Mouse (Mus musculus) limb, embryonic 10.5 days (tissue): ENCODE data around the gene Pla2g12b. TPM values are rescaled to one million over a fixed set of nuclear protein-coding genes. Genes with fewer than 3 reads are reported as not detected.

Experiments used
- DNase-seq: peaks from one replicate; pipeline ENCODE4 v3.0.0-alpha.2; 2017; ENCODE audit warnings: low spot score
- H3K27ac ChIP-seq: fragments of 300-500 bp; sonication (generic); 2 replicates; pipeline ENCODE4 v1.5.1; 2016; ENCODE audit warnings: mild to moderate bottlenecking
- H3K27me3 ChIP-seq: fragments of 300-500 bp; sonication (generic); 2 replicates; pipeline ENCODE4 v1.6.1; 2016; ENCODE audit warnings: low read depth, mild to moderate bottlenecking; ENCODE audit not compliant: poor library complexity, severe bottlenecking
- H3K36me3 ChIP-seq: fragments of 300-500 bp; sonication (generic); 2 replicates; pipeline ENCODE4 v1.6.1; 2016; ENCODE audit warnings: mild to moderate bottlenecking, moderate library complexity
- H3K4me1 ChIP-seq: fragments of 300-500 bp; sonication (generic); 2 replicates; pipeline ENCODE4 v1.6.1; 2016
- H3K4me3 ChIP-seq: fragments of 300-500 bp; sonication (generic); 2 replicates; pipeline ENCODE4 v1.5.1; 2016; ENCODE audit warnings: mild to moderate bottlenecking, moderate library complexity
- H3K9me3 ChIP-seq: fragments of 300-500 bp; sonication (generic); replicated peaks from 2 replicates; pipeline ENCODE4 v1.6.1; 2016; ENCODE audit warnings: mild to moderate bottlenecking
- WGBS: fragments of 180-500 bp; shearing (Covaris S2); methylation state at CpG from one replicate; pipeline ENCODE4 v1.1.7; 2016; 5-methylcytosine and 5-hydroxymethylcytosine counted together
- polyA plus RNA-seq: library from polyadenylated mRNA; unstranded; fragments of >200 nt; fragmentation: Nextera tagmentation; extraction: Ambion mirVana; gene quantifications from 2 replicates; pipeline ENCODE4 v1.2.1, GENCODE M21; 2016

Pla2g12b gene
- polyA plus RNA-seq, result not detected in 2 replicates

DNA sequence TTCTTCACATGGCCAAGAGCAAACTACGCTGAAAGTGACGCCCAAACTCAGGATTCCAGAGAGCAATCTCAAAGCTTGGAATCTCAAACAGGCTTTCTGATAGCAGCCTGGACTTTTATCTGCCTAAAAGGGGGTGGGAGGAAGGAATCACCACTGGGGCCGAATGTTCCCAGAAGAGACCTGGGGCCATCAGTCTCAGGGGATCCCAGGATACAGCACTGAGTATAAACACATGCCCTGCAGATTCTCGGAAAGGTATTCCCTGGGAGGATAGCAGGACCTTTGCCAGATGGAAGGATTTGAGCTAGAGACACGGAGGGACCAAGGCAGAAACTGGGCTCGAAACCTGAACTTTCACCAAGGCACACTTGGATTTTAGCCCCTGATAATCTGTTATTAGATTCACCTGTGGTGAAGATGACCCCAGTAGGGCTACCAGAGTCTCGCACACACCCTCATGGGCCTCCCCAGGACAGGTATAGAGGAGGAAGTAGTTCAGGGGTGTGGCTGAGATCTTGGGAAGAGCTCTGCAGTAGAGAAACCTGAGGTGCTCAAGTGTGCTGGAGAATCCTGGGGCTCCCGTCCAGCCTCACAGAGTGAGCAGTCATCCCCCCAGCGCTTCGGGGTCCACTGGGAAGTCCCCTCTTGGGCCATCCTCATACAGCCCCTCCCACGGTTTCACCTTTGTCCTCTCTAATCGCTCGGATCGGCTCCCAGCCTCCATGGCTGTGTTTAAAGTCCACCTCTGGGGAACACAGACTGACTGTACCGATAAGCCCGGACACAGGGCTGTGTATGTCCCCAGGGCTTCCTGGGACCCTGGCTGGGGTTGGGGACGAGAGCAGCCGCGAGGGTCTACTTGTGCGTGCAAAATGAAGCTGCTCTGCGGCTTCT lies at the start of gene Pla2g12b:
Gene Pla2g12b (plus strand): TSS at position 762 of the 894 bp plus-strand sequence.
- Histone ChIP-seq H3K36me3 (no peaks in the 10 kb centered on the region), H3K4me3 (no peak within 1 kb of the TSS), H3K9me3 (no peaks in the 10 kb centered on the region), H3K4me1 (peaks cover 19% of the 10 kb centered on the region), H3K27ac (no peak within 1 kb of the TSS), H3K27me3 (no peaks in the 10 kb centered on the region)
- DNase-seq, result no peak
- WGBS, result 80% methylated on average over 21 of the region's 21 CpGs

DNA sequence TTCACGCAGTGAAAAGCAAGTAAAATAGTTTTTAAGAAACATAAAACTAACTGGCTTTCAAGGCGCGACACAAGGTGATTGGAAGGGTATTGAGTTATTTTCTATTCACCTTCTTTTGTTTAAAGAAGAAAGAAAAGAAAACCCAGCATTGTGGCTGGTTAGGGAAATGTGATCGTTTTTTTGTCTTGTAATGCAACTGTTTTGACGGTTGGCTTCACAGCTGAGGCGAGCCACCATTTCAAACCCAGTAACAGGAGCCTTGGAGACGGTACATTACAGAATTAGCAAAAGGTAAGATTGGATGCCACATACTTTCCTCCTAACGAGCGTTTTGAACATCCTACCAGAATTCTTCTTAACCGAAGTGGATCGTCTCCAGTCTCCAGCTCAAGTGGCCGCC lies 49.3 kb upstream of the Pla2g12b start:
- no peaks in the 10 kb centered on the region for H3K4me1 ChIP-seq
- DNase-seq, result no peak
- no peaks in the 10 kb centered on the region for H3K27me3 ChIP-seq
- no peaks in the 10 kb centered on the region for H3K9me3 ChIP-seq
- 95% methylated on average over 12 of the region's 12 CpGs for WGBS
- H3K36me3 ChIP-seq, result peaks cover 89% of the 10 kb centered on the region
- H3K4me3 ChIP-seq, result no peak overlapping the region
- H3K27ac ChIP-seq, result no peak overlapping the region

DNA sequence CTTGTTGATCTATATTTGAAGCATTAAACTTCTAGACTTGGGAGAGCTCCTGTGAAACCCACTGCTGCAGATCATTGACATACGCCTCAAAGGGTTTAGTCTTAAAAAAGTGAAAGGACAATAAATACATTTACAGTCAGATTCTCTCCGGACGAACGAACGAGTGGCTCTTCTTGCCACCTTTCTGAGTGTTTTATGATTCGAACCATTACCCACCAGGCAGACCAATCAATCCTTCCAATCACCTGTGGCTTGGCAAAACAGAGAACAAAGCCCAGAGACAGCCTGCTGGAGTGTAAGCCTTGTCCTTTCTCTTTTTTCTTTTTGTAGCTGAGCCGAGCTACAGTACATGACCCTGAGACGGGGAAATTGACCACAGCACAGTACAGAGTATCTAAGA lies 48.4 kb upstream of the Pla2g12b start:
- Histone ChIP-seq H3K27me3 (no peaks in the 10 kb centered on the region), H3K4me1 (no peaks in the 10 kb centered on the region), H3K9me3 (no peaks in the 10 kb centered on the region), H3K27ac (no peak overlapping the region), H3K36me3 (peaks cover 91% of the 10 kb centered on the region), H3K4me3 (no peak overlapping the region)
- no peak for DNase-seq
- 69% methylated on average over 8 of the region's 8 CpGs for WGBS

DNA sequence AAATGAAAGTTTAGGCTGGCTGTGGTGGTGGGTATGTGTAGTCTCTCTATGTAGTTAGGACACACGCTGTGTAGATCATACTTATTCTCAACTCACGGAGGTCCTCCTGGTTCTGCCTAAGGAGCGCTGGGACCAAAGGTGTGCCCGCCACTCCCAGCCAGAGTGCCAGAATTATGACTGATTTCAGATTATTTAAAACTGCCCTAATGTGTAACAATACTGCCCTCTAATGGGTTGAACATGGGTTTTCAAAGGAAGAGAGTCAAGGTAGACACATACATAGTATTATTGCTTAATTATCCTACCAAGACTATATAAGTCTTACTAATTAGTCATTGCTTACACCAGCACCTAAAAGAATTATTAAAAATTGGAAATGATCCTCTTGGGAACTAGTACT lies 44.7 kb upstream of the Pla2g12b start:
- H3K4me1 ChIP-seq, result no peaks in the 10 kb centered on the region
- DNase-seq, result no peak
- H3K4me3 ChIP-seq, result no peak overlapping the region
- no peaks in the 10 kb centered on the region for H3K27me3 ChIP-seq
- WGBS, result 91% methylated on average over 4 of the region's 4 CpGs
- H3K36me3 ChIP-seq, result peaks cover 92% of the 10 kb centered on the region
- H3K27ac ChIP-seq, result no peak overlapping the region
- no peaks in the 10 kb centered on the region for H3K9me3 ChIP-seq

DNA sequence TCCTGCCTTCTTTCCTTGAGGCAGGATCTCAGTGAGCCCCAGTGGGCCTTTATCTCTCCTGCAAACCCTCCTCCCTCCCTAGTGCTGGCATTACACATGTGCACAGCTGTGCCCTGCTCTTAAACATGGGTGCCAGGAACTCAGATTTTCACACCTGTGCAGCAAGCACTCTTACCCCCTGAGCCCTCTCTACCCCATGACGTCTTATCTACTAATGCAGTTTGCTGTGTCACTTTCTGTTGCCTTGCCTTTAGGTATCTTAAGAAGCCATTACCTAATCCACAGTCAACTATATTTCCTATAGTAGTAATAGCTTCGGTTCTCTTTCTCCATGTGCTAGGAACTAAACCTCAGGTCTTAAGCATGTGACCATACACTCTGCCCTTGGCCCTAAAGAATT lies 40.3 kb upstream of the Pla2g12b start:
- Histone ChIP-seq H3K27ac (no peak overlapping the region), H3K9me3 (no peaks in the 10 kb centered on the region)

DNA sequence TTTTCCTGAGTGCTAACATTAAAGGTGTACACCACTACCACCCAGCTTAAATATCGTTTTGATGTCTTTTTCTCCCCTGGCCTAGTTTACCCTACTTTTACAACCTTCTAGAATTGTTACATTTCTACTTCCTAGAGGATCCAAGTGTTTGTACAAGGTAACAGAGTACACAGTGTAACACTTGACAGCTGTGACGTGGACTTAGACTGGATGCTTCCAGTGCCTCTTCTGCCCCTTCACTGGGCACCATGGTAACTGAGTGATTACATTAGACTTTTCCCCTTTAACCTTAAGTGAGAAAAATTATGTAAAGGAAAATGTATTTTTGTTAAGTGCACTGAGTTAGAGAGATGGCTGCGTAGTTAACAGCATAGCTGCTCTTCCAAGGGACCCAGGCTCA lies 38.9 kb upstream of the Pla2g12b start:
- H3K27ac ChIP-seq, result no peak overlapping the region
- DNase-seq, result no peak
- H3K27me3 ChIP-seq, result no peaks in the 10 kb centered on the region
- no peaks in the 10 kb centered on the region for H3K9me3 ChIP-seq
- H3K4me1 ChIP-seq, result no peaks in the 10 kb centered on the region
- WGBS, result 95% methylated on average over 3 of the region's 3 CpGs
- H3K4me3 ChIP-seq, result no peak overlapping the region
- H3K36me3 ChIP-seq, result peaks cover 99% of the 10 kb centered on the region

More for the DNA sequence above, 40.3 kb upstream of the Pla2g12b start:
- 90% methylated on average over 2 of the region's 2 CpGs for whole genome bisulfite sequencing
- H3K27me3 ChIP-seq, result no peaks in the 10 kb centered on the region
- DNase-seq, result no peak
- no peak overlapping the region for H3K4me3 ChIP-seq
- peaks cover 98% of the 10 kb centered on the region for H3K36me3 ChIP-seq
- H3K4me1 ChIP-seq, result no peaks in the 10 kb centered on the region

DNA sequence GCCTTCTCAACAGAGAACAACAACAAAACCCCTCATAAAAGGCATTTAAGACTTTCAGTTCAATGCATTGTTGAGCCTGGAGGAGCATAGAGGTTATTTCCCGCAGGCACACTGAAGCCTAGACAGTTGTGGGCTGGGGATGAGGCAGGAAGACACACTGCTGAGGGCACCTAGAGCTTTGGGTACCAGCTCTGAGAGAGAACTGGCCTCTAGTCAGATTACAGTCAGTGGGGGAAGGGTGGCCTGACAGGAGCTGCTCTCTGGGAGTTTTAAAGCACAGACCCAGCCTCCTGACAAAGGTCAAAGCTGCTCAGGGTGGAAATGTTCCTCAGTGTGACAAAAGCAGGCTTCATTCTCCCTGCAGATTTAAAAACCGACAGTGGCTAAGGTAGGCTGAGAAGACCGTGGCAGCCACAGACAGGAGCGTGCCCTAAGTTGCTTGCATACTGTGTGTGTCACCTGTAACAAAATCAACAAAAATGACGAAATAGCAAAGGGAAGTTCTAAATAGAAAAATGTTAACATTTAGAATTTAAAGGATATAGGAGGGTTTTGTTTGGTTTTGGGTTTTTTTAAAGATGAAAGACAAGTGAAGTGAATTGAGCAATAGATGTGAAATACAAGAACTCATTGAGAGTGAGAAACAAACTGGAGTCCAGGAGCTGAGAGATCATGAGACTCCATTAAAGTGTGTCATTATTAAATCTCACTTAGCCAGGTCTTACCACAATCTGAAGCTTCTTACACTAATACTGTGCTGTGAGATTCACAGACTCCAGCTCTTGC lies 37.5 kb upstream of the Pla2g12b start:
- no peaks in the 10 kb centered on the region for H3K4me1 ChIP-seq
- 87% methylated on average over 5 of the region's 5 CpGs for WGBS
- H3K27me3 ChIP-seq, result no peaks in the 10 kb centered on the region
- DNase-seq, result no peak
- H3K36me3 ChIP-seq, result peaks cover 99% of the 10 kb centered on the region
- H3K9me3 ChIP-seq, result no peaks in the 10 kb centered on the region
- no peak overlapping the region for H3K4me3 ChIP-seq
- no peak overlapping the region for H3K27ac ChIP-seq

DNA sequence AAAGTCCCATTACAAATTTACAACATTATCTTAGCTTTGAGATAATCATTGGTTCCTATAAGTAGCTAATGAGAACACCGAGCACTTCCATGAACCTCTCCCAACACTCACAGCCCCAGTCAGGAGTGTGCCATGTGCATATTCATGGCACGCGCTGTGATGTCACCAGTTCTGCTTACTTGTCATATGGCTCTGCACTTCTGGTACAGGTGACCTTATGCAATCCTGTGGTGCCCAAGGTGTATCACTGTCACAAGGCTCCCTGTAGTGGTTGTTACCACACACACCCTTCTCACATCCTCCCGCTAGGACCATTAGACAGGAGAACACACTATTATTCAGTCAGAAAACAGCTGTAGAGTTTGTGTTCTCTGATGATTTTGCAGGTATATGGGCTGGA lies 36.7 kb upstream of the Pla2g12b start:
- Histone ChIP-seq H3K9me3 (no peaks in the 10 kb centered on the region), H3K27ac (no peak overlapping the region), H3K4me1 (no peaks in the 10 kb centered on the region), H3K4me3 (no peak overlapping the region), H3K36me3 (peaks cover 98% of the 10 kb centered on the region), H3K27me3 (no peaks in the 10 kb centered on the region)
- no peak for DNase-seq
- WGBS, result 95% methylated on average over 4 of the region's 4 CpGs

DNA sequence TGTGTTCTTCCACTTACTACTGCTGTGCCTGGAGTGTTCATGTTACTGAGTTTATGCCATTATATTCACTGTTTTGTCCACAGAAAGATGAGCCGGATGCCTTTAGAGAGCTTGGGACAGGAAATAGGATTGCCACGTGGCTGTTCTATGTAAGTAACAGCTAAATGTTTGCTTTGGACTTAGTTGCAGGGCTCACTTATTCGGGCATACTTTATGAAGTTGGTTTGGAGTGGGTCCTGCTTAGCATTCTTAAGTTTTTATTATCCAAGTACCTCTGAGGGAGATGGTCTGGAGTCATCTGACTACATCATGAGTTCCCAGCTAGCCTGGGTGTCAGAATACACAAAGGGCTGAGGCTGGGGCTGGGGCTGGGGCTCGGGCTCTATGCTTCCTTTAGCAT lies 36.3 kb upstream of the Pla2g12b start:
- Histone ChIP-seq H3K27ac (no peak overlapping the region), H3K36me3 (peaks cover 98% of the 10 kb centered on the region), H3K4me3 (no peak overlapping the region), H3K4me1 (no peaks in the 10 kb centered on the region), H3K9me3 (no peaks in the 10 kb centered on the region), H3K27me3 (no peaks in the 10 kb centered on the region)
- no peak for DNase-seq
- 92% methylated on average over 4 of the region's 4 CpGs for WGBS

DNA sequence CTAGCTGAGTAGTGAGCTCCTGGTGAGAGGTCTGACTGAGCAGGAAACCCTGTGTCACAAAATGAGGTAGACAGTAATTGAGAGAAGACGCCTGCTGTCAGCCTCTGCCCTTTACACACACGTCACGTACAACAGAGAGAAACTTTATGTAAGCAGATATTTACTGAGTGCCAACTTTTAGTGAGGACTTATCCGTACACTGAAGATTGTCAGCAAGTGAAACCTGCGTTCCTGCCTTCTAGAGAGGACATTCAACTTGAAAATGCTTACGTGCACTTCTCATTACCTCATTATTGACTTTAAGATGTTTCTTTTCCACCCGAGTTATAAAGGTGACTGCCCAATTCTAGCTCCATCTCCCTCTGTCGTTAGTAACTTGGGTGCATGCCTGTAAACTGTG lies 34.7 kb upstream of the Pla2g12b start:
- Histone ChIP-seq H3K9me3 (no peaks in the 10 kb centered on the region), H3K36me3 (peaks cover 98% of the 10 kb centered on the region), H3K27me3 (no peaks in the 10 kb centered on the region), H3K4me3 (no peak overlapping the region), H3K27ac (no peak overlapping the region), H3K4me1 (no peaks in the 10 kb centered on the region)
- 90% methylated on average over 8 of the region's 8 CpGs for WGBS
- DNase-seq, result no peak

DNA sequence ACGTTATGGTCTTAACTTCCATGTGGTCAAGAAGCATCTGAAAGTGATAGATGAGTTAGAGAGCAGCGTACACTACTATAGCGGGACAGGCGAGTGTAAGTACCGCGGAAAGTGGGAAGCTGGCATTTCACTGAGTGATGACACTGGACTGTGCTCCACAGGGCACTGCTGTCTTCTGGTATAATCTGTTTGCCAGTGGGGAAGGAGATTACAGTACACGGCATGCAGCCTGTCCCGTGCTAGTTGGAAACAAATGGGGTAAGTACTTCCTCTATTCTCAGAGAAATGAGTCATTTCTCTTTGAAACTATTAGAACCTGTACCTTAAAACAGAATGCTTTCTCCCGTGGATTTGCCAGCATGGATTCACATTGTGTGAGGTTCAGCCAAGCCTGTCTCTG lies 34.0 kb upstream of the Pla2g12b start:
- 94% methylated on average over 9 of the region's 9 CpGs for WGBS
- no peaks in the 10 kb centered on the region for H3K27me3 ChIP-seq
- DNase-seq, result no peak
- peaks cover 98% of the 10 kb centered on the region for H3K36me3 ChIP-seq
- no peak overlapping the region for H3K4me3 ChIP-seq
- no peaks in the 10 kb centered on the region for H3K4me1 ChIP-seq
- H3K27ac ChIP-seq, result no peak overlapping the region
- H3K9me3 ChIP-seq, result no peaks in the 10 kb centered on the region

DNA sequence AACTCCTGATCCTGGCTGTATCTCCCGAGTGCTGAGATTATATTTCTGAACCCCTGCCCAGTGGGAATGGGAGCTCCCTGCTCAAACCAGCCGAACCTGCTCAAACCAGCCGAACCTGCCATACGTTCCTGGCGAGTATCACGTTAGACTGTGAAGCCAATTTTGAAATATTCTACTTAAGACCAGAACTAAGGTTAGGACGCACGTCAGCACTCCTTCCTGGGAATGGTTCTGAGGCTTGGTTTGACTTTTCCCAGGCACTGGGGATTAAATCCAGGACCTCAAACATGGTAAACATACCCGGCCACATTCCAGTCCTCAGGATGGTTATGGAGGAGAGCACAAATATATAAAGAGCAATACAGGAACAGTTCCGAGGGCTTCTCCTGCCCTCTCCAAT lies 25.6 kb upstream of the Pla2g12b start:
- DNase-seq, result no peak
- no peaks in the 10 kb centered on the region for H3K27me3 ChIP-seq
- WGBS, result 91% methylated on average over 10 of the region's 10 CpGs
- no peak overlapping the region for H3K4me3 ChIP-seq
- H3K9me3 ChIP-seq, result no peaks in the 10 kb centered on the region
- no peaks in the 10 kb centered on the region for H3K4me1 ChIP-seq
- no peak overlapping the region for H3K27ac ChIP-seq
- peaks cover 31% of the 10 kb centered on the region for H3K36me3 ChIP-seq

DNA sequence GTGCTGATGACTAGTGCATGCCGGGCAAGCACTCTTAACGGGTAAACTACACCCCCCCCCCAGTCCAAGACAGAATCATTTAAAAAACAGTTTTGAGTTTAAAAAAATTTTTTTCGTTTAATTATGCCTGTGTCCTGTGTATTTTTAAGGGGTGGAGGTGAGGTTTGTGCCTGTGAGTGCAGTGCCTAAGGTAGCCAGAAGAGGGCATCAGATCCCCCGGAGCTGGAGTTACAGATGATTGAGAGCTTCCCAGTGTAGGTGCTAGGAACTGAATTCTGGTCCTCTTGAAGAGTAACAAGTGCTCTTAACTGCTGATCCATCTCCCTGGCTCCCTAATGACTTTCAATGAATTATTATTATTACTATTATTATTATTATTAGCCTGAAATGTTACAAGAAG lies 24.7 kb upstream of the Pla2g12b start:
- DNase-seq, result no peak
- Histone ChIP-seq H3K9me3 (no peaks in the 10 kb centered on the region), H3K4me3 (no peak overlapping the region), H3K4me1 (no peaks in the 10 kb centered on the region), H3K27me3 (no peaks in the 10 kb centered on the region), H3K27ac (no peak overlapping the region), H3K36me3 (peaks cover 23% of the 10 kb centered on the region)
- 91% methylated on average over 4 of the region's 4 CpGs for WGBS
